30 mouse cellular contexts compared by ENCODE assay signal in the genomic region with DNA sequence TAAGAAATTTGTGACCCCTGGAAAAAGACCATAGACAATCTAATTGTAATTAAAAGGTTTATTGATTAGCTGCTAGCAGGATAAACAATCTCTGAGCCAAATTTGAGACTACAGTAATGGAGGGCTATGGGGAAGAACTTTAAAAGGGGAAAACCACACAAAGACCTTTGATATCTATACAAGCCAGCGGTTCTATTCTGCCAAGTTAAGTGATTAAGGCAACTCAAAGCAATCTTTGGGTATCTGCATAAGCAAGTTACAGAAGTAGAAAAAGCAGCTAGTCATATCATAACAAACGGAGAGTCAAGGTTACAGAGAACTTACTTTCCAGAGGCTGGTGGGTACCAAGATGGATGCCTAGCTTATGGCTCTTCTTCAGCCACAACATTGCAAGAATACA. TPM values are rescaled to one million over a fixed set of nuclear protein-coding genes. Genes with fewer than 3 reads are reported as not detected.
A peak's percentile ranks its signal among the peaks of the same experiment; 100 is the strongest.
DNase-seq lines count a peak whose midpoint lies in the region; ATAC-seq and TF ChIP-seq lines count a peak whose summit lies in the region.
"Had no signal": no experiment of that assay in that cellular context is flagged by ENCODE, and none has a peak within 500 bp of the region (broad histone marks: within the 10 kb centered on the region; RNA-seq: fewer than 3 reads in every experiment).

No protein-coding gene starts in this region.

- TF ChIP-seq POLR2A in MEL (IDR thresholded peaks at IDR 0.05; ENCODE audit: control insufficient read depth in 1 of 2, insufficient read depth in 1 of 2, low read depth in 1 of 2, low read length in 2 of 2, poor library complexity in 1 of 2): no peak

- peak; percentile 72 for DNase-seq in MEL (ENCODE audit: low read depth, low spot score)
- DNase-seq in adrenal gland, postnatal 4 days (ENCODE audit: low spot score in 2 of 2): no peak
- no peak for DNase-seq in forebrain, embryonic 10.5 days (ENCODE audit: extremely low spot score, low spot score)
- DNase-seq: adrenal gland, adult 8-10 months; adrenal gland, postnatal 14 days; adrenal gland, postnatal 36 days; B cell, adult 2 months; cerebellum, adult 11 months; cerebellum, adult 18-20 months; cerebellum, adult 8-10 months; cerebellum, postnatal 10 days; cerebellum, postnatal 25 days; embryo, embryonic 11 days; forebrain, postnatal 0 days had no signal

- no peaks in the 10 kb centered on the region for H3K27me3 ChIP-seq in MEL (ENCODE audit: control insufficient read depth in 1 of 2, insufficient read depth in 2 of 2, low read length in 2 of 2)
- H3K27me3 ChIP-seq in forebrain, embryonic 10.5 days (ENCODE audit: poor library complexity, severe bottlenecking): no peaks in the 10 kb centered on the region
- H3K27me3 ChIP-seq: embryonic facial prominence, embryonic 15.5 days; forebrain, embryonic 13.5 days; forebrain, embryonic 15.5 days had no signal

- TF ChIP-seq CTCF in MEL (IDR thresholded peaks at IDR 0.05 in 2 of 3, conservative IDR thresholded peaks at IDR 0.05 in 1 of 3; ENCODE audit: control insufficient read depth in 1 of 3, insufficient read depth in 1 of 3, low read depth in 2 of 3, low read length in 3 of 3, poor library complexity in 1 of 3, severe bottlenecking in 1 of 3): no peak

- H3K4me3 ChIP-seq in MEL (ENCODE audit: control insufficient read depth in 1 of 2, insufficient read depth in 1 of 2, low read depth in 2 of 2, low read length in 2 of 2): no peak overlapping the region
- H3K4me3 ChIP-seq in forebrain, embryonic 10.5 days: no peak overlapping the region
- H3K4me3 ChIP-seq: embryonic facial prominence, embryonic 13.5 days; embryonic facial prominence, embryonic 15.5 days; erythroblast, embryonic 14.5 days; forebrain, embryonic 13.5 days; forebrain, embryonic 15.5 days had no signal

- ATAC-seq in common myeloid progenitor, adult 5-6 weeks (replicated peaks; ENCODE audit: low read depth, poor library complexity, severe bottlenecking): peak; percentile 47; the same call in 1 of the 2 replicates
- ATAC-seq in megakaryocyte-erythroid progenitor cell, adult 5-6 weeks (replicated peaks; ENCODE audit: low FRiP score, low TSS enrichment, poor library complexity, severe bottlenecking): peak; percentile 34; the same call in 1 of the 2 replicates
- ATAC-seq: activated CD4-positive, CD25-positive, alpha-beta regulatory T cell, adult 4 months; CD4-positive, CD25-positive, alpha-beta regulatory T cell, adult 4 months; forebrain, embryonic 13.5 days; forebrain, embryonic 15.5 days; forebrain, postnatal 0 days; Patski had no signal

- peaks cover 0 to 23% of the 10 kb centered on the region in 2 experiments; a peak in 2 of 4 replicates for H3K36me3 ChIP-seq in MEL (ENCODE audit: control insufficient read depth in 1 of 2, insufficient read depth in 2 of 2, low read length in 2 of 2)
- no peaks in the 10 kb centered on the region for H3K36me3 ChIP-seq in forebrain, embryonic 10.5 days (replicated peaks)
- H3K36me3 ChIP-seq: embryonic facial prominence, embryonic 13.5 days; embryonic facial prominence, embryonic 15.5 days; forebrain, embryonic 15.5 days; G1E had no signal

- peak overlapping the region; percentile 45 for H3K27ac ChIP-seq in MEL (ENCODE audit: control insufficient read depth, low read depth, low read length)
- H3K27ac ChIP-seq in forebrain, embryonic 10.5 days: no peak overlapping the region
- H3K27ac ChIP-seq: embryonic facial prominence, embryonic 13.5 days; embryonic facial prominence, embryonic 15.5 days; forebrain, embryonic 13.5 days; forebrain, embryonic 15.5 days had no signal

- H3K9me3 ChIP-seq in MEL (replicated peaks; ENCODE audit: insufficient read depth, low read length): no peaks in the 10 kb centered on the region
- H3K9me3 ChIP-seq in forebrain, embryonic 10.5 days: no peaks in the 10 kb centered on the region
- H3K9me3 ChIP-seq: embryonic facial prominence, embryonic 13.5 days; embryonic facial prominence, embryonic 15.5 days; forebrain, embryonic 13.5 days; forebrain, embryonic 15.5 days; G1E had no signal

- H3K9ac ChIP-seq in MEL (ENCODE audit: control insufficient read depth, low read depth, low read length, poor library complexity, severe bottlenecking): no peak overlapping the region
- H3K9ac ChIP-seq: embryonic facial prominence, embryonic 13.5 days; embryonic facial prominence, embryonic 15.5 days; forebrain, embryonic 13.5 days; forebrain, embryonic 15.5 days; forebrain, postnatal 0 days had no signal

- no peaks in the 10 kb centered on the region for H3K79me2 ChIP-seq in MEL (ENCODE audit: control insufficient read depth, insufficient read depth, low read length, poor library complexity)

- TF ChIP-seq RAD21 in MEL (IDR thresholded peaks at IDR 0.05; ENCODE audit: low read depth, low read length): no peak

- H3K4me1 ChIP-seq in MEL (ENCODE audit: control insufficient read depth in 1 of 2, insufficient read depth in 2 of 2, low read length in 2 of 2): peaks cover 15 to 24% of the 10 kb centered on the region in 2 experiments
- H3K4me1 ChIP-seq in forebrain, embryonic 10.5 days: no peaks in the 10 kb centered on the region
- H3K4me1 ChIP-seq: embryonic facial prominence, embryonic 13.5 days; embryonic facial prominence, embryonic 15.5 days; forebrain, embryonic 13.5 days; forebrain, embryonic 15.5 days had no signal

- 89% methylated on average over 2 of the region's 2 CpGs for WGBS in forebrain, embryonic 10.5 days

- peak; percentile 82 to 86 for TF ChIP-seq EP300 in MEL (IDR thresholded peaks at IDR 0.05; ENCODE audit: low read depth in 1 of 2, low read length in 2 of 2)

TF ChIP-seq in MEL, 35 proteins besides CTCF, POLR2A, EP300 and RAD21:
- TF ChIP-seq GATA1 (IDR thresholded peaks at IDR 0.05; ENCODE audit: low read depth, low read length) (peak; percentile 84), RCOR1 (IDR thresholded peaks at IDR 0.05; ENCODE audit: low read depth, low read length) (peak; percentile 81), MEF2A (IDR thresholded peaks at IDR 0.05; ENCODE audit: extremely low read depth, insufficient replicate concordance, low read depth, low read length, poor library complexity, severe bottlenecking) (0 out of 2 replicates have a peak, but pooled peaks have one; percentile 33), ETS1 (IDR thresholded peaks at IDR 0.05; ENCODE audit: low read depth, low read length) (peak; percentile 70), ZNF384 (IDR thresholded peaks at IDR 0.05; ENCODE audit: low read depth, low read length) (peak; percentile 28; the same call in 1 of the 2 replicates), NELFE (IDR thresholded peaks at IDR 0.05; ENCODE audit: low read depth, low read length) (no peak), MXI1 (IDR thresholded peaks at IDR 0.05; ENCODE audit: low read depth, low read length) (0 out of 2 replicates have a peak, but pooled peaks have one; percentile 45), SIN3A (IDR thresholded peaks at IDR 0.05; ENCODE audit: low read length) (peak; percentile 61), CHD1 (IDR thresholded peaks at IDR 0.05; ENCODE audit: low read depth, low read length) (no peak), TBP (IDR thresholded peaks at IDR 0.05; ENCODE audit: low read depth, low read length) (no peak), TCF12 (IDR thresholded peaks at IDR 0.05; ENCODE audit: low read depth, low read length) (peak; percentile 84), MYB (IDR thresholded peaks at IDR 0.05; ENCODE audit: low read depth, low read length) (no peak), TAL1 (IDR thresholded peaks at IDR 0.05; ENCODE audit: low read length) (peak; percentile 57)
TF ChIP-seq in MEL: peak in this region for 9.

RNA-seq across cellular contexts. Expression of a gene that starts 20.9 kb away (rescaled TPM):
- total RNA-seq in MEL (2012; rRNA removed): 0.29 and 0.39 TPM in 2 replicates
- polyA plus RNA-seq in MEL (2012; ENCODE audit: insufficient read depth in 1 of 2, insufficient read length in 2 of 2, low read depth in 1 of 2, low replicate concordance in 2 of 2, missing spikeins in 1 of 2): 1 to 10 TPM in 1 of 2 experiments, not detected in 1; 1.1 TPM
- total RNA-seq in common myeloid progenitor, adult 5-6 weeks (2017): 4.1 and 6.1 TPM in 2 replicates
- 0.31 TPM in 1 of 2 replicates, not detected in the other for total RNA-seq in megakaryocyte-erythroid progenitor cell, adult 5-6 weeks (2014; fragmentation: Nextera tagmentation)
- 0.56 and 0.84 TPM in 2 replicates for total RNA-seq in megakaryocyte-erythroid progenitor cell, adult 5-6 weeks (2017)
- 10 to 100 TPM; 14.7 to 18.9 TPM for total RNA-seq in adrenal gland, postnatal 4 days (2021)
- polyA plus RNA-seq in forebrain, embryonic 10.5 days (2016; fragmentation: Nextera tagmentation; extraction: Ambion mirVana): not detected in 2 replicates
- total RNA-seq: CH12.LX; forebrain, postnatal 0 days had no signal
- polyA plus RNA-seq: activated CD4-positive, CD25-positive, alpha-beta regulatory T cell, adult 4 months; CD4-positive, CD25-positive, alpha-beta regulatory T cell, adult 4 months; embryonic facial prominence, embryonic 11.5 days; embryonic facial prominence, embryonic 13.5 days; embryonic facial prominence, embryonic 15.5 days; forebrain, embryonic 11.5 days; forebrain, embryonic 13.5 days; forebrain, embryonic 15.5 days; forebrain, postnatal 0 days had no signal

RNA-seq across cellular contexts. Expression of a gene that starts 35.4 kb away (rescaled TPM):
- not detected in 2 replicates for total RNA-seq in MEL (2012; rRNA removed)
- polyA plus RNA-seq in MEL (2012; ENCODE audit: insufficient read depth in 1 of 2, insufficient read length in 2 of 2, low read depth in 1 of 2, low replicate concordance in 2 of 2, missing spikeins in 1 of 2): not detected
- not detected in 2 replicates for total RNA-seq in common myeloid progenitor, adult 5-6 weeks (2017)
- not detected in 2 replicates for total RNA-seq in megakaryocyte-erythroid progenitor cell, adult 5-6 weeks (2014; fragmentation: Nextera tagmentation)
- total RNA-seq in megakaryocyte-erythroid progenitor cell, adult 5-6 weeks (2017): not detected in 2 replicates
- 1 to 10 TPM in 1 of 2 experiments, not detected in 1; 4.6 TPM for total RNA-seq in adrenal gland, postnatal 4 days (2021)
- not detected in 2 replicates for polyA plus RNA-seq in forebrain, embryonic 10.5 days (2016; fragmentation: Nextera tagmentation; extraction: Ambion mirVana)
- total RNA-seq: adrenal gland, adult 18-20 months; adrenal gland, adult 8-10 months; adrenal gland, postnatal 14 days; adrenal gland, postnatal 36 days; CH12.LX; G1E had no signal
- polyA plus RNA-seq: activated CD4-positive, CD25-positive, alpha-beta regulatory T cell, adult 4 months; brain, embryonic 14.5 days; CD4-positive, CD25-positive, alpha-beta regulatory T cell, adult 4 months; embryonic facial prominence, embryonic 11.5 days; embryonic facial prominence, embryonic 13.5 days; erythroblast, embryonic 14.5 days; forebrain, embryonic 11.5 days; forebrain, embryonic 13.5 days; forebrain, embryonic 15.5 days; G1E; Patski had no signal

RNA-seq across cellular contexts. Expression of a gene that starts 55.1 kb away (rescaled TPM):
- total RNA-seq in MEL (2012; rRNA removed): 7.6 and 10.6 TPM in 2 replicates
- polyA plus RNA-seq in MEL (2012; ENCODE audit: insufficient read depth in 1 of 2, insufficient read length in 2 of 2, low read depth in 1 of 2, low replicate concordance in 2 of 2, missing spikeins in 1 of 2): 10 to 100 TPM in 1 of 2 experiments, 1 to 10 TPM in 1; 6.6 to 60.9 TPM
- total RNA-seq in common myeloid progenitor, adult 5-6 weeks (2017): 3.9 and 5.2 TPM in 2 replicates
- total RNA-seq in megakaryocyte-erythroid progenitor cell, adult 5-6 weeks (2014; fragmentation: Nextera tagmentation): 3.3 and 6.6 TPM in 2 replicates
- 6.2 and 8.8 TPM in 2 replicates for total RNA-seq in megakaryocyte-erythroid progenitor cell, adult 5-6 weeks (2017)
- total RNA-seq in adrenal gland, postnatal 4 days (2021): 10 to 100 TPM; 41.4 to 46.4 TPM
- polyA plus RNA-seq in forebrain, embryonic 10.5 days (2016; fragmentation: Nextera tagmentation; extraction: Ambion mirVana): 10.9 and 11.1 TPM in 2 replicates
